Mouse (Mus musculus) liver, embryonic 15.5 days (tissue): ENCODE results near the gene Pnrc2. TPM values are rescaled to one million over a fixed set of nuclear protein-coding genes. Genes with fewer than 3 reads are reported as not detected.

ENCODE experiments used
- ATAC-seq: fragments of 200-750 bp; cut with Nextera tagmentation; 2 replicates; pipeline ENCODE4 v1.8.0; 2017; ENCODE audit warnings: moderate number of reproducible peaks, mild to moderate bottlenecking, moderate library complexity; ENCODE audit not compliant: insufficient read depth
- H3K27ac ChIP-seq: fragments of 300-500 bp; sonication (generic); replicated peaks from 2 replicates; pipeline ENCODE4 v1.5.1; 2015; ENCODE audit warnings: mild to moderate bottlenecking, inconsistent platforms
- H3K27me3 ChIP-seq: fragments of 300-500 bp; sonication (generic); 2 replicates; pipeline ENCODE4 v1.6.1; 2015; ENCODE audit warnings: mild to moderate bottlenecking, inconsistent platforms
- H3K36me3 ChIP-seq: fragments of 300-500 bp; sonication (generic); replicated peaks from 2 replicates; pipeline ENCODE4 v1.6.1; 2015; ENCODE audit warnings: moderate library complexity, mild to moderate bottlenecking, inconsistent platforms
- H3K4me1 ChIP-seq: fragments of 300-500 bp; sonication (generic); replicated peaks from 2 replicates; pipeline ENCODE4 v1.6.1; 2015; ENCODE audit warnings: inconsistent platforms
- H3K4me2 ChIP-seq: fragments of 300-500 bp; sonication (generic); 2 replicates; pipeline ENCODE4 v1.6.1; 2015; ENCODE audit warnings: moderate library complexity, mild to moderate bottlenecking, inconsistent platforms
- H3K4me3 ChIP-seq: fragments of 300-500 bp; sonication (generic); replicated peaks from 2 replicates; pipeline ENCODE4 v1.5.1; 2015; ENCODE audit warnings: mild to moderate bottlenecking, inconsistent platforms
- H3K9ac ChIP-seq: fragments of 300-500 bp; sonication (generic); 2 replicates; pipeline ENCODE4 v1.6.1; 2015; ENCODE audit warnings: moderate library complexity, mild to moderate bottlenecking, inconsistent platforms
- H3K9me3 ChIP-seq: fragments of 300-500 bp; sonication (generic); replicated peaks from 2 replicates; pipeline ENCODE4 v1.6.1; 2016; ENCODE audit warnings: inconsistent platforms
- WGBS: fragments of 180-500 bp; shearing (Covaris S2); methylation state at CpG from one replicate; pipeline ENCODE4 v1.1.7; 2015; ENCODE audit warnings: mixed read lengths; ENCODE audit not compliant: insufficient replicate concordance; 5-methylcytosine and 5-hydroxymethylcytosine counted together
- polyA plus RNA-seq: library from polyadenylated mRNA; unstranded; fragments of >200 nt; fragmentation: Nextera tagmentation; extraction: Ambion mirVana; gene quantifications from 2 replicates; pipeline ENCODE4 v1.2.1, GENCODE M21; 2015

Pnrc2 gene
- polyA plus RNA-seq = 77.1 and 78.3 TPM in 2 replicates

DNA sequence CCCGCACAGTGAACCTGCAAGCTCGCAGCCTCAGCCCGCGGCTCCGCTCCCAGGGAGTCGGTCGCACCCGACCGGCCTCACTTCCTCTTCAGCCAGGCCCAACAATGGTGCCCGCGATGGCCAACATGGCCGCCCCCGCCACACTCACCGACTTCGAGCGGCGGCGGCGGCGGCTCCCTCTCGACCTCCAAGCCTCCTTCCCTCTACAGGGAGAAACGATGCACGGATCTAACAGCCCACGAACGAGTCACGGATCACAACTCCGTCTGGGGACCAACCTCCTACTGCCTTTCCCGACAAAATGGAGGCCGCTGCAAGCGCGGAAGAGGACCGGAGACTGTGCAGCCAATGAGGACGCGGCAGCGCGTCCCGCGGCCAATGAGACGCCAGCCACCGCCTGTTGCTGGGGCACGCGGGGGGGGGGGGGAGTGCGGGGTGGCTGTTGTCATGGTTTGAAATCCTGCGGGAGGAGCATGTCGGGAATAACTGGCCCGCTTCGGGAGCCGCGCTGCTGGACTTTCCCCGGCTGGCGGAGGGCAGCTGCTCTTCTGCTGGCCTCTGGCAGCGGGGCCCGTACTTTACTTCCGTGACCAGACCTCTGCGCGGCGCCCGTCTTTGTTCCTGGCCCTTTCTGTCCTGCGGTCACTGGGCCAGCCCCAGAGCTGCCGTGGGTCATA lies at the start of gene Pnrc2:
Pnrc2 (minus strand) TSS at position 325 of the 677 bp plus-strand sequence.
- peaks cover 65% of the 10 kb centered on the region for H3K4me1 ChIP-seq
- H3K9ac ChIP-seq = peak within 1 kb of the TSS; percentile 90
- H3K4me3 ChIP-seq = peak within 1 kb of the TSS; percentile 82
- H3K36me3 ChIP-seq = peaks cover 38% of the 10 kb centered on the region
- peak within 1 kb of the TSS; percentile 97 for H3K27ac ChIP-seq
- H3K4me2 ChIP-seq = peak within 1 kb of the TSS; percentile 92
- ATAC-seq = peak; percentile 94
- WGBS = under 1% methylated on average over 55 of the region's 60 CpGs
- no peaks in the 10 kb centered on the region for H3K9me3 ChIP-seq
- H3K27me3 ChIP-seq = no peaks in the 10 kb centered on the region

- no peak overlapping the region for H3K9ac ChIP-seq
- no peaks in the 10 kb centered on the region for H3K9me3 ChIP-seq
- H3K36me3 ChIP-seq = 0 out of 2 replicates have a peak, but pooled peaks cover 34% of the 10 kb centered on the region
- H3K4me3 ChIP-seq = peak overlapping the region; percentile 78
- H3K4me1 ChIP-seq = peaks cover 49% of the 10 kb centered on the region
- ATAC-seq = no peak
- WGBS = 70% methylated on average over 1 of the region's 1 CpGs
- H3K4me2 ChIP-seq = peak overlapping the region; percentile 93
- H3K27me3 ChIP-seq = no peaks in the 10 kb centered on the region
- H3K27ac ChIP-seq = no peak overlapping the region
Measured at GRCm38 (mm10) chr4:135922190-135922589, 48.5 kb upstream of the Pnrc2 start.

GRCm38 (mm10) chr4:135921257-135922120 lies 47.8 kb upstream of the Pnrc2 start:
- peak overlapping the region; percentile 78 for H3K4me3 ChIP-seq
- peak overlapping the region; percentile 93 for H3K4me2 ChIP-seq
- H3K9me3 ChIP-seq = no peaks in the 10 kb centered on the region
- no peak for ATAC-seq
- 0 out of 2 replicates have a peak, but pooled peaks cover 28% of the 10 kb centered on the region for H3K36me3 ChIP-seq
- H3K9ac ChIP-seq = peak overlapping the region; percentile 75
- H3K27me3 ChIP-seq = no peaks in the 10 kb centered on the region
- WGBS = 7% methylated on average over 26 of the region's 26 CpGs
- peaks cover 43% of the 10 kb centered on the region for H3K4me1 ChIP-seq
- peak overlapping the region; percentile 78 for H3K27ac ChIP-seq

DNA sequence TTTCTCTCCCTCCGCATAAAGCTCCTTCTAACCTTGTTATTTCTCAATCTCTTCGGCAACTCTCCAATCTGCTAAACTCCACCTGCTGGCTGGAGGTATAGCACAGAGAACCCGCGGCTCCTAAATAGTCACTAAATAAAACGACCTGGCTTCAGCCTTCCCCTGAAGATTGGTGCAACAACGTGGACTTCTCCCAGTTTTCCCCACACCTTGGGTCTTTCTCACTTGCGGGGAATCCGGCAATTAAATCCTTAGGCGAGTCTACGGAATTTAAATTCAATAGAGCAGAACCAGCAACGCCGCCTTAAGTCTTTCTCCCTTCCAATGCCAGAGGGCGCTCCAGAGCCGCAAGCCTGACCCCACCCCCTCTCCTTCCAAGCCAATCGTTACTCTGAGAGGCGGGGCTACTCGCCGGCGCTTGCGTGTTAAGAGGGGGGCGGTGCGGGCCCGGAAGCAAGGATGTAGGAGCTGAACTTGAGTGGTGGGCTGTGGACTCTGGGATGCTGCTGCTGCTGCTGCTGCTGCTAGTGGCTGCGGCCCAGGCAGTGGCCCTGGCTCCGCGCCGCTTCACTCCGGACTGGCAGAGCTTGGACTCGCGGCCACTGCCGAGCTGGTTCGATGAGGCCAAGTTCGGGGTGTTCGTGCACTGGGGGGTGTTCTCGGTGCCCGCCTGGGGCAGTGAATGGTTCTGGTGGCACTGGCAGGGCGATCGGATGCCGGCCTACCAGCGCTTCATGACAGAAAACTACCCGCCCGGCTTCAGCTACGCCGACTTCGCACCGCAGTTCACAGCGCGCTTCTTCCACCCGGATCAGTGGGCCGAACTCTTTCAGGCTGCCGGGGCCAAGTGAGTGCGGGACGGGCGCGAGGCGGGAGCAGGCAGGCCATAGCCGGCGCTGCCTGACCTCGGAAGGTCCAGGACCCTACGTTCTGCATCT lies 46.9 kb upstream of the Pnrc2 start, which contains the start of gene Fuca1:
Fuca1 (plus strand) TSS at position 432 of the 938 bp plus-strand sequence.
- WGBS = under 1% methylated on average over 60 of the region's 60 CpGs
- H3K36me3 ChIP-seq = 0 out of 2 replicates have a peak, but pooled peaks cover 21% of the 10 kb centered on the region
- H3K9me3 ChIP-seq = no peaks in the 10 kb centered on the region
- peak within 1 kb of the TSS; percentile 78 for H3K27ac ChIP-seq
- H3K9ac ChIP-seq = peak within 1 kb of the TSS; percentile 75
- peaks cover 36% of the 10 kb centered on the region for H3K4me1 ChIP-seq
- H3K4me3 ChIP-seq = peak within 1 kb of the TSS; percentile 78
- ATAC-seq = peak; percentile 92
- peak within 1 kb of the TSS; percentile 93 for H3K4me2 ChIP-seq
- no peaks in the 10 kb centered on the region for H3K27me3 ChIP-seq

GRCm38 (mm10) chr4:135919280-135919639 lies 45.6 kb upstream of the Pnrc2 start:
- H3K4me2 ChIP-seq = no peak overlapping the region; the same call in 1 of the 2 replicates
- no peak overlapping the region for H3K9ac ChIP-seq
- H3K4me3 ChIP-seq = no peak overlapping the region
- 63% methylated on average over 3 of the region's 3 CpGs for WGBS
- no peak for ATAC-seq
- H3K27ac ChIP-seq = peak overlapping the region; percentile 55
- H3K9me3 ChIP-seq = no peaks in the 10 kb centered on the region
- peaks cover 35% of the 10 kb centered on the region for H3K4me1 ChIP-seq
- 0 out of 2 replicates have a peak, but pooled peaks cover 15% of the 10 kb centered on the region for H3K36me3 ChIP-seq
- H3K27me3 ChIP-seq = no peaks in the 10 kb centered on the region

DNA sequence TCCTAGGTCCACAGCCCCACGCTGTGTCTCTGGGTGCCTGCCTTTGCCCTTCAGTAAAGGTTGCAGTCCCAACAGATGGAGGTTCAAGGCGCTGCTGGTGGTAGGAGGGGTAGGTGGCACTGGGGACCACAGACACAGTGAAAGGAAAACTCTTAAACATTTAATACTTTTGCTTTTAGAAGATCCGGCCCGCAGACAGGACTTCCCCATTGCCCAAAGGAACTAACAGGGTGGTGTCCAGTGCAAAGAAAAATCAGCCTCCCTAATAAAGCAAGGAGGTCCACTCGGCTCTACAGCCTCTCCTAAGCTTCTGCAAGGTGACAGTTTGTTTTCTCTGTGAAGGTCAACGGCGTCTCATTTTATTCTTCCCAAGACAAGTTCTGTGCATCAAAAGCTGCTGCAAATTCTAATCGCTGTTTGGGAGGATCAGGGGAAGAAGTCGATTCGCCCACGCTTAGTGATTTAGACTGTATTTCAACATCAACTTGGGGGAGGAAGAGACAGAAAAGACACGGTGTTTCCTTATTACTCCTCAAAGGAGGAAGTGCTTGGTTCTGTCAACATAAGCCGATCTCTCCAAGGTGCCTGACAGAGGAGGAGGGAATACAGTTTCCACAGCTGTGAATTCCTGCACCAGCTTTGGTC lies 45.1 kb upstream of the Pnrc2 start:
- 46% methylated on average over 13 of the region's 13 CpGs for WGBS
- no peak for ATAC-seq
- H3K4me3 ChIP-seq = no peak overlapping the region
- 0 out of 2 replicates have a peak, but pooled peaks cover 15% of the 10 kb centered on the region for H3K36me3 ChIP-seq
- peaks cover 37% of the 10 kb centered on the region for H3K4me1 ChIP-seq
- H3K27me3 ChIP-seq = no peaks in the 10 kb centered on the region
- no peak overlapping the region for H3K9ac ChIP-seq
- peak overlapping the region; percentile 30; the same call in 1 of the 2 replicates for H3K4me2 ChIP-seq
- no peaks in the 10 kb centered on the region for H3K9me3 ChIP-seq
- peak overlapping the region; percentile 55 for H3K27ac ChIP-seq

GRCm38 (mm10) chr4:135913433-135913832 lies 39.8 kb upstream of the Pnrc2 start:
- H3K9ac ChIP-seq = no peak overlapping the region
- no peaks in the 10 kb centered on the region for H3K9me3 ChIP-seq
- peak overlapping the region; percentile 10; the same call in 1 of the 2 replicates for H3K4me2 ChIP-seq
- H3K4me3 ChIP-seq = no peak overlapping the region
- H3K36me3 ChIP-seq = 0 out of 2 replicates have a peak, but pooled peaks cover 2% of the 10 kb centered on the region
- no peak for ATAC-seq
- 24% methylated on average over 4 of the region's 4 CpGs for whole genome bisulfite sequencing
- peaks cover 36% of the 10 kb centered on the region for H3K4me1 ChIP-seq
- H3K27me3 ChIP-seq = no peaks in the 10 kb centered on the region
- peak overlapping the region; percentile 33; the same call in 1 of the 2 replicates for H3K27ac ChIP-seq

DNA sequence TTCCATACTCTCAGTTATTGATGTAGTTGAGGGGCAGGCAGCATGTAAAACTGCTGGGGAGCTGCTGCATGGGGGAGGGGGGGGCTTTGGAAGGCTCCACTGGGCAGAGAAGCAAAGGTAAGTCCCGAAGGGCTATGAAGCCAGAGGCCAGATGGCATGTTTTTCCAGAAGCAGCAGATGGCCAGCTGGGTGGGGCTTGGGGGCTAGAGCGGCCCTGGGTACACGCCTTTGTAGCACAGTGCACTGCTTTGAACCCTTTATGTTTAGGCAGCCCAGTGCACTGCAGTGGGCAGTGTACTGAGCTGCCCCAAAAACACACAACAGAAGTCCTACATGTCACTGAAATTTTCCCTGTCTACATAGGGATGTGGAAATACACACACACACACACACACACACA lies 39.2 kb upstream of the Pnrc2 start:
- 0 out of 2 replicates have a peak, but pooled peaks cover 2% of the 10 kb centered on the region for H3K36me3 ChIP-seq
- H3K27me3 ChIP-seq = no peaks in the 10 kb centered on the region
- 20% methylated on average over 3 of the region's 3 CpGs for WGBS
- H3K9ac ChIP-seq = no peak overlapping the region
- ATAC-seq = peak; percentile 44; the same call in 1 of the 2 replicates
- H3K9me3 ChIP-seq = no peaks in the 10 kb centered on the region
- peak overlapping the region; percentile 33; the same call in 1 of the 2 replicates for H3K27ac ChIP-seq
- no peak overlapping the region for H3K4me3 ChIP-seq
- peak overlapping the region; percentile 4; the same call in 1 of the 2 replicates for H3K4me2 ChIP-seq
- peaks cover 33% of the 10 kb centered on the region for H3K4me1 ChIP-seq

- Histone ChIP-seq H3K27ac (0 out of 2 replicates have a peak overlapping the region, but pooled peaks have one; percentile 33), H3K9me3 (no peaks in the 10 kb centered on the region), H3K27me3 (no peaks in the 10 kb centered on the region), H3K4me3 (no peak overlapping the region), H3K36me3 (0 out of 2 replicates have a peak, but pooled peaks cover under 1% of the 10 kb centered on the region), H3K9ac (no peak overlapping the region), H3K4me2 (no peak overlapping the region), H3K4me1 (peaks cover 32% of the 10 kb centered on the region)
- WGBS = 12% methylated on average over 3 of the region's 3 CpGs
- no peak for ATAC-seq
Measured at GRCm38 (mm10) chr4:135912164-135912563, 38.5 kb upstream of the Pnrc2 start.

GRCm38 (mm10) chr4:135911531-135911930 lies 37.9 kb upstream of the Pnrc2 start:
- 25% methylated on average over 7 of the region's 7 CpGs for WGBS
- Histone ChIP-seq H3K27ac (no peak overlapping the region), H3K4me3 (no peak overlapping the region)

More at GRCm38 (mm10) chr4:135911531-135911930, 37.9 kb upstream of the Pnrc2 start:
- H3K9me3 ChIP-seq = no peaks in the 10 kb centered on the region
- H3K27me3 ChIP-seq = no peaks in the 10 kb centered on the region
- no peak for ATAC-seq
- H3K4me1 ChIP-seq = peaks cover 36% of the 10 kb centered on the region
- H3K4me2 ChIP-seq = no peak overlapping the region
- no peaks in the 10 kb centered on the region for H3K36me3 ChIP-seq
- no peak overlapping the region for H3K9ac ChIP-seq
